8 mouse cellular contexts compared by ENCODE assay signal in genomic region chr4:21930971-21931771, GRCm38 (mm10). TPM values are rescaled to one million over a fixed set of nuclear protein-coding genes. Genes with fewer than 3 reads are reported as not detected.
DNase-seq lines count a peak whose midpoint lies in the region; ATAC-seq and TF ChIP-seq lines count a peak whose summit lies in the region.

TSS of gene Faxc (plus strand) at chr4:21931329.

- TF ChIP-seq CTCF in lung, adult 2 months (IDR thresholded peaks at IDR 0.05; ENCODE audit: insufficient read depth, low read length), result no peak

- peak; percentile 73 for ATAC-seq in frontal cortex, adult (ENCODE audit: low TSS enrichment)

- DNase-seq in WW6 (ENCODE audit: low read depth, low spot score), result peak; percentile 28
- DNase-seq in cerebellum, adult 9-10 months, result peak; percentile 78
- DNase-seq in heart, postnatal 4 days, result peak; percentile 41
- DNase-seq in layer of hippocampus, adult 8-10 months (ENCODE audit: low spot score in 2 of 2), result peak; percentile 28 to 45
- DNase-seq in lung, adult 2 months, result peak; percentile 28
- DNase-seq in ovary, postnatal 36 days (ENCODE audit: low spot score), result peak; percentile 53
- no peak for DNase-seq in T-cell, adult 2 months (ENCODE audit: low spot score)

- H3K4me3 ChIP-seq in lung, adult 2 months (replicated peaks; ENCODE audit: extremely low read depth, low read depth, low read length), result peak within 1 kb of the TSS; percentile 39

- no peak for TF ChIP-seq POLR2A in lung, adult 2 months (IDR thresholded peaks at IDR 0.05; ENCODE audit: borderline replicate concordance, extremely low read depth, low read depth, low read length)

- H3K4me1 ChIP-seq in lung, adult 2 months (ENCODE audit: control insufficient read depth, insufficient read depth, low read length), result no peaks in the 10 kb centered on the region

- 1% methylated on average over 83 of the region's 83 CpGs for WGBS in lung, adult 2 months

RNA-seq across cellular contexts. Expression of gene Faxc, which starts in this region (rescaled TPM):
- total RNA-seq in heart, postnatal 4 days (2021), result 1 to 10 TPM; 5.1 TPM
- 10 to 100 TPM; 48.8 to 54.7 (median 52.4) TPM for total RNA-seq in layer of hippocampus, adult 8-10 months (2022)
- polyA plus RNA-seq in lung, adult 2 months (2012; rRNA removed), result 0.58 and 0.76 TPM in 2 replicates

Comparison
In these comparisons a context has a peak if more than half of its experiments do, and no peak if none do; other contexts are left out.
1. RNA of gene Faxc (total RNA-seq): 48.8 to 54.7 TPM in layer of hippocampus, adult 8-10 months; 5.1 TPM in heart, postnatal 4 days; every median in the first group is over 4 times any median in the second.
2. Peak in DNase-seq and H3K4me3 ChIP-seq in lung, adult 2 months; RNA of the gene not detected or under 1 TPM.